Mouse (Mus musculus) naive thymus-derived CD4-positive, alpha-beta T cell, adult 2 months (primary cell): ENCODE measurements around the gene Aspn.

Source experiments
- DNase-seq: peaks from one replicate; pipeline ENCODE4 v3.0.0-alpha.2; 2011; ENCODE audit warnings: low read depth

Aspn gene

DNA sequence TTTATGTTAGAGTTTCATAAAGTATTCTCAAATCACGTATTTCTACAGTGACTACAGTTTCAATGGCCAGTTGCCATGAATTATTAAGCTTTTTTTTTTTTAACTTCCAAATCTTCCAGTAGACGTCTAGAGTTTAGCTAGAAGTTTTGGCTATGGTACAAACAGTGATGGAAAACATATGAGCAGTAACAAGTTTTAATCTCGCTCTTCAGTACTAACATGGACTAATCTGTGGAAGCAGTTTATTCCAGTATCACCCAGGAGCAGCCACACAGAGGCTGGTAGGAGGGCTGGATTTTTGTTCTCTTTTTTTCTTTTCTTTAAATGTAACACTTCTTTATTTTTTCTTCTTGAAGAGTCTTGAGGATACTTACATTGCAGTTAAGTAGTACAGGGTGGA is at the start of gene Aspn:
TSS of gene Aspn (plus strand) at position 165 of the 400 bp plus-strand sequence.
- no peak for DNase-seq

DNA sequence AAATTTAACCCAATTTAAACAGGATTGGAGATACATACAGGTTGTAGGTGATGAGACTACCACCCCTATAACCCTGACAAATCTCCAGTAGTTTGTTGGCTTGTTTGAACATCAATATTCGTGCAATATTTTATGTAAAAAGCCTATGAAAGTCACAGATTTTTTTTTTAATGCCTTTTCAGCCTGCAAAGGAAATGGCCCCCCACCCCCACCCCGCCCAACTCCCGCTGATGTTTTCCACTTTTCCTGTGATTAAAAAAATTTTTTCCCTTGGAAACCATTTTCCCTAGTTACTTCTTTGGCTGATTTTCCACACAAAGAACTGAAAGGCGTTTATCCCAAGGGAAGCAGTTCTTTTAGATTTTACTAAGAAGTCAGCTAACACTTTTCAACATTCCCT is 39.7 kb upstream of the Aspn start, which contains the start of gene Ecm2:
TSS of gene Ecm2 (plus strand) at position 301 of the 400 bp plus-strand sequence.
- no peak for DNase-seq

DNA sequence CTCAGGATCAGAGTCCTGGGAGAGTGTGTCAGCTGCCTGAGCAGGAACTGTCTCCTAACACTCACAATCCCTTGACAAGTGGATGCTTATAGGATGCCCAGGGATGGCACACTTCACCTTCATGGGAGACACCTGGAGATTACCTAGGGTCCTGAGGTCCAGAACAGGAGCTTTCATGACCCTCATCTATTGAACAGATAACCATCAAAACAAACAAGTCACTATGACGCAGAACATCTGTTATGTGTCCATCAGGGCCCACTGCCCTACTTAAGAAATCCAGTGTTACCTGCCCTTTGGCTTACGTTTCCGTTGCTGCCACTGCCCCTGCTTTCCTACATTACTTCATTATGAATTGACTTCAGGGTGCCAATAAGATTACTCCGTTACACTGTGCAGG is 38.5 kb upstream of the Aspn start:
- DNase-seq: no peak

DNA sequence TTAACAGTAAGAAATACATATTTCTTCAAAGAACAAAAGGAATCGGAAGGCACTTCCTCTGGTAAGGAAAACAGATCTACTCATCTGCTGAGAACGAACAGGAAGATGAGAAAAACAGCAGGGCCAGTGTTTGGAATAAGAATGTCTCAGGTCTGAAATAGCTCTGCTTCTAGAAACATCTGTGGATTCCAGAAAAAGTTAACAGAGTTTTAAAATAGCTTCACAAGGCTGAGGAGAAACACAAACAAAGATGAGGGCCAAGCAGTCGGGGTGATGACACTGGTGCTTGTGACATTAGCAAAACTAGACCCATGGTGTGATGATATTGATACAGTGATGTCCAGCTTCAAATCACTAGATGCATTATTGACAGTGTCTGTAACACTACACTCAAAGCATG is 37.1 kb upstream of the Aspn start:
- DNase-seq: no peak

DNA sequence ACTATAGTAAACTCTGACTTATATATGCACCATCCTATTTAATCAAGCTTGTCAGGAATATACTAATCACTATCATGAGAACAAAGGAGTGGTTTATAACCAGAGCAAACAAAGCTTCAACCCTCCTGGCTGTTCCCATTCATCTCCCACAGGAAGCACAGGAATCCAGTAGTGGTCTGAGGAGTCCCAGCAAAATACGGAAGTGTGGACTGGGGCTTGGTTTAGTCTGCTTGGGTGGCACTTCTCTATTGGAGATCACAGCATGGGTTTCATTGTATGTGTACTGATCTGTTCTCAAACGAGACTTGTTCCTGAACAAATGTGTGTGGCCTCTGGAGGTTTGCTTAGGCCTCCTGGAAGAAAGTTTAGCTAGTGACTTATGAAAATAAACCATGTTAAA is 25.5 kb upstream of the Aspn start:
- no peak for DNase-seq

DNA sequence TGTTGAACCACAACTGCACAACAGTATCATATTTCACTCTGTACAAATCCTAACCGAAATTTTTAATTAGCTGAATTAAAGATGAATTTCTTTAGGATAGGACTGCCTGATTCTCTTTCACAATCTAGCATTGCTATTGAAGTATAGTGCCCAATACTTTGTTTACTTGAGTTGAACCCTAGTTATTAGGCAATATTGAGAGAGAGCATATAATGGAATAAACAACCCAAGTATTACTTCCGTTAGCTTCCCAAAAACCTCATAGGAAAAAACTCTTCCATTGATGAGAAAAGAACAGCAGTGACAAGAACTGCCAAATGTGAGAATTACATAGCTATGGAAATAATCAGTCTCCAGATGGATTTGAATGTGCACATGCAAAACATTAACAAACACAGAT is 18.0 kb upstream of the Aspn start:
- no peak for DNase-seq

DNA sequence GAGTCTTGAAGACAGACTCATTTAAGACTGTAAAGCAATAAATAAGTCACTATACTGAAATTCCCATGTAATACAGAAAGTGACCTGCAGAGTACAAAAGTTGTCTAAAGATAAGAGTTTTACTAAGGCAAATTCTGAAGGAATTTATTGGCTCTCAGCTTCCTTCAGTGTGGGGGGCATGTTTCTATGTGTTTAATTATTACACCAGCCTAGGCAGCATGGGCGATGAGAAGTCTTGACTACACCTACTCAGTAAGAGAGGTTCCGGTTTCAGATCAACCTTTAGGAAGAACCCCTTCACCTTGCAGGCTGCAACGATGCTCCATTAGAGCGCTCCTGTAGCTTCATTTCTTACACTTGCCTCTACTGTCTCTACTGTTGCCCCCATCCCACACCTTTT is 13.6 kb upstream of the Aspn start:
- no peak for DNase-seq

DNA sequence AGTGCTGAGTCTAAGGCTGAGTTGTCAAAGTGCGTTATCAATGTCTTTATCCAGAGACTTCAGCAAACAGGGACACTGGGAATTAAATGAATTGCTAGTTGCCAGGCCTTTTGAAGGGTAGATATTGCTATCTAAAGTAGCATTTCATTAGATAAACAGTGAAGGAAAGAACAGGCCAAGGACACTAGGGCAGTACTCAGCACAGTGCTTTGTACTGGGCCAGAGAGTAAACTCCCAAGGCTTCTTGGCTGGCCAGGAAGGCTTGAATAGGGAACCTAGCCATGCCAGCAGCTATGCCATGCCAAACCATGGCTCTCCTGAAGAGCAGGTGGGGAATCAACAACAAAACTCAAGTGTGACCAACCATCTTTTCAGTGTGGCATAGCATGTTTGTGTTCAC is 7.3 kb upstream of the Aspn start:
- no peak for DNase-seq

DNA sequence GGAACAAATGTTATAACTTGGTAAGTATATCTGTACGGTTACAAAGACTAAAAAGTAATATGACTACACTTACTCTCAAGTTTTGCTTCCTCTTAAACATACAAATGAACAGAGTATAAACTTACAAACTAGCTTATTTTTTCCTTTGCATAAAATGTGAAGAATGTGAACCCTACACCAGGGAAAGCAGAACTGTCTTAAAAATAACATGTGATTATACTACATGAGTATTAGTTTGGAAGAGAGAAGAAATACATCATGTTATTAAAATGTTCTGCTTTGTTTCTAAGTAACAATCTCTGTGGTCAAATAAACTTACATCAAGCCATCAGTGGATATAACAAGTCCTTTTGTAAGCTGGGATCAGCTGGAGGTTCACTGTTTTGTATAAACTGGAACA is 5.5 kb upstream of the Aspn start:
- no peak for DNase-seq

DNA sequence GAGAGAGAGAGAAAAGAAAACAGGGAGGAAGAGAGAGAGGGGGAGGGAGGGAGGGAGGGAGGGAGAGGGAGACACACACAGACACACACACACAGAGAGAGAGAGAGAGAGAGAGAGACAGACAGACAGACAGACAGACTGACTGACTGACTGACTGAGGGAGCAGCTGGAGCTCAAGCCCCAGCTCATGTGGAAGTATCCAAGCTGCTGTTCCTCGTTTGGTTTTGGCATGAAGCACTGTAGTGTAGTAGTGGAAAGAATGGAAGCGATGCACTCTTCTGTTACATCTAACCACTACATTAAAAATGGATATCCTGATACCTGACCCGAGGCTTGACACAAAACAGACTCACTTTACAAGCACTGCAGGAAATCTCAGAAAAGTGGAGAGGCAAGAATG is 1.4 kb downstream of the Aspn start:
- DNase-seq: no peak

DNA sequence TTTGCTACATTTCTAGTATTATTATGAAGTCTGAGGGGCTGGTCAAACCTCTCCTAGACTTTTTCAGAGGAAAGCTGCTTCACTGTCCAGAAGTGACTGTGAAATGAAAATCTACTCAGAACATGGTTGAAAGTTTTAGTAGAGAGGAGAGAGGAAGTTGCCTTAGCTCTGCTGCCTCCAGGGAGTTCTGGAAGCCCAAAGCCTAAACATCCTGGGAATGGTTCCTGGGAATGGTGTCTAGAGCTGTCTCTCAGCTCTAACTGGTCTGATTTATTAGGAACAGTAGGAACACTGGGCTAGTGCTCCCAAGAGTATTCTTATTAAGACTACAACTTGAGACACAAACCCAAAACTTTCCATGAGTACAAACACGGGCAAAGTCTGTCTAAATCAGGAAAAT is 2.3 kb downstream of the Aspn start:
- no peak for DNase-seq

DNA sequence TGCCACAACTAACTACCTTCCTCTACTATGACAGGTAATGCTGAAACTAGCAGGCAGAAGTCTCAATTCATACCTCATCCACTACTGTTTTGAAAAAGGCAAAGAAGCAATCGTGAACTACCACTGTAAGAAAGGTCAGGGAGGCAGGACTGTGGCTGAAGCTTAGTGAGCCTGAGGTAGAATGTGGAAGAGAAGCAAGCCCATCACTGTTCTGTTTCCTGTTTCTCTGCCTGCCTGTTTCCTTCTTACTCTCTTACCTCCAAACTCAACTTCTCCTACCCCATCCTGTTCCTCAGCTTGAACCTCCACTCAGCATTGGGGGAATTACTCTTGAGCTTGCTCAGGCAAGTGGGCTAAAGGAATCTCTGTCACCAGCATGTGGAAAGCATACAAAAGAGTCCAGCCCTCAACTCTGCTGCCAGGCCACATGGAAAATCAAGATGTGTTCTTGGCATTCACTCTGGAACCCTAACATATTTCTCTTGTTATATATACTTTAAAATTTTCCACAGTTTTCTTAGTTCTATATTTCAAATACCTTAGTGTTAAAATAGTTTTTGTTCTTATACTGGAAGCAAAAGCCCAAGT is 3.4 kb downstream of the Aspn start:
- no peak for DNase-seq

DNA sequence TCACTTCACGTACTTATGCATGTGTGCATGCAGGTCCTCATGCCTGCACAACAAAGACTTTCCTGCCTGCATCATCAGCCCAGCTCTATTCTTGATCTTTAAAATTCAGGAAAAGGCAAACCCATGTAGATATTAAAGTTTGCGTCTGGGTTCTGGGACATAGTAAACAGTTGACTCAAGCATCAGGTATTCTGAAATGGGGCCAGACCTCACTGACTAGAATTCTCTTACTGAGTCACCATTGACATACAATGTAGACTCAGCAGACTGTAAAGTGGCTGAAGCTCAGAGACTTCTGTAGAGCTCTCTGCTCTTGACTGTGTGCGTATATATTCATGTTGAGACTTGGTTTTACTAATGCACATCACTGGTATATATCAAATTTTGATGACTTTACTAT is 5.4 kb downstream of the Aspn start:
- no peak for DNase-seq

DNA sequence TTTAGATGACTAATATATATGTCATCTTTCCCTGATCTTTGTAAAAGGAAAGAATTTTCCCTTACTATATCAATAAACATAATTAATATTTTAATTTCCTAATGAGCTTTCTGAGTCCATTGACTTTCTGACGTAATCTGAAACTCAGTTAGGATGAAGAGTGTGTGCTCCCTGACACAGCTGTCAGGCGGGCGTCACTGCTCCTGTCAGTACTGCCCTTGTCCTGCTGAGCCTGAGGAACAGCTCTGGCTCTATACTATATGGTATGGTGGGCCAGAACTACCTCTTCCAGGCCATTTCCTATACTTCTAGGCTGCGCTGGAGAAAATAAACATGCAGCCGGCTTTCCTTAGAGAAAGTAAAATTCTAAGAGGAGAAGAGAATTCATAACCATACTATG is 10.3 kb downstream of the Aspn start:
- no peak for DNase-seq

DNA sequence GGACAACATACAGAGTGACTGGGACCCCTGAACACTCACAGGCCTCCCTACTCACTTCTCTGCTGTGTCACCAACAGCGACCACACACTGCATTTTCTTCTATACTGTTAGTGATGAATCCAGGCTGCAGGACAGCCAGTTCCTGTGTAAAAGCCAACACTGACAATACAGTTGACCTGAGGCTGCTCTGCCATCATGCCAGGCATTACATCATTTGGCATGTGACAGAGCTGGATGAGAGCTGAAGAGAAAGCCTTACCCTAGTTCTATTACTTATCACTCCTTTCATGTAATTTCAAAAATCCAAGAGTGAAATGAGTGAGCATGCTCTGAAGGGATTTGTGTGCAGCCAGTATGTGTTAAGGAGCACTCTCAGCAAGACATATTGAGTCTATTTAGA is 12.0 kb downstream of the Aspn start:
- DNase-seq: no peak

DNA sequence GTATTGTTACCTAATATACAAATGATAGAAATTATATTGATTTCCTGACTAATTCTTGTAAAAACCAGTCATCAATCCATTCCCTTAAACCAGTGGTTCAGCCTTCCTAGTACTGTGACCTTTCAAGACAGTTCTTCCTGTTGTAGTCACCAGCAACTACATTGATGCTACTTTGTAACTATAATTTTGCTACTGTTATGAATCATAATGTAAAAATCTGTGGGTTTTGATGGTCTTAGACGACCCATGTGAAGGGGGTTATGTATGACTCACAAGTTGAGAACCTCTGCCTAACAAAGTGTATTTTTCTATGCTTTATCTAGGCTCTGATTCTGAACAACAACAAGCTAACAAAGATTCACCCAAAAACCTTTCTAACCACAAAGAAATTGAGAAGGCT is 12.7 kb downstream of the Aspn start:
- DNase-seq: no peak

DNA sequence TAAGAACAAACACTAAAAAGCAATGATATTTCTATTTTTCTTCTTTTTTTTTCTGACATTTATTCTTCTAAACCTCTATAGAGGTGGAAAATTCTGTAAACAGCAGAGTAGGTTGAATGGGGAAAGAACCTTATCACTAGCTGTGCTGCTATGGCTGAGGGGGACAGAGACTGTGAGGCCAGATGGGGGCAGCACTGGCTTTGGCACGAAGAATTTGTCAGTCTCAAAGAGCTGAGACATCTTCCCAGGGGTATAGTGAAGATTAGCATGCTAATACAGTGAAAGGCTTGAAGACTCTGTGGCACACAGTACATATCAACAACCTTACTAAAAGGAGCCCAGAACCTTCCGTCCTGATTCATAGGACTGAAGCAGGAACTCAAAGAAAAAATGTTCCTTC is 14.9 kb downstream of the Aspn start:
- no peak for DNase-seq

DNA sequence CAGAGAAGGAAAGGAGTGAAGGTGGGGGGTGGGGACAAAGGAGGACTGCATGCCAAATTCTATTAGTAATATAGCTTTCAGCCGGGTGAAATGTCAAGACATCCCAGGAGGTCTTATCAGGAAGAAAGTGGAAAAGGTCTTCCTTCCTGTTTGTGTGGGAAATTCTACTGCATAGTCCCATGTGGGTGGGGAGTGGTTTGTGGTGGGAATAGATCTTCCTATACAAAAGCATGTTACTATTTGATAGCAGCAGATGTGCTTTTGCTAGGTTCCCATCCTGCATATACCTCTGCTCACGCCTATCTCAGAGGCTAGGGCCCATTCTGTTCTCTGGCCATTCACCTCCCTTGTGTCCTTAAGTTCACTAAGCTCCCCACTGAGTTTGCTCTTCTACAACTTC is 16.6 kb downstream of the Aspn start:
- no peak for DNase-seq

DNA sequence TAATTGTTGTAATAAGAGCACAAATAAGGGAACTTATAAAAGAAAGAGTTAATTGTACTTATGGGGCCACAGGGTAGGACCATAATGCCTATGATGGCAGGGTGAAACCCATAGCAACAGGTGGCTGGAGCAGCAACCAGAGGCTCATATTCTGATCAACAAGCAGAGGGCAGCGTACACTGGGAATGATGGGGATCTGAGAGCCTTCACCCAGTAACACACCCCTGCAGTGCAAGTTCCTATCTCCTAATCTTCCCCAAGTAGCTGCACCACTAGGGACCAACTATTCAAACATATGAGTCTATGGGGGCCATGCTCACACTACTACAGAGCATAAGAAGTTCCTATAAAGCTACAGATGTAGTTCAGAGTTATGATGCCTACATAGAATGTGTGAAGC is 20.1 kb downstream of the Aspn start:
- DNase-seq: no peak

DNA sequence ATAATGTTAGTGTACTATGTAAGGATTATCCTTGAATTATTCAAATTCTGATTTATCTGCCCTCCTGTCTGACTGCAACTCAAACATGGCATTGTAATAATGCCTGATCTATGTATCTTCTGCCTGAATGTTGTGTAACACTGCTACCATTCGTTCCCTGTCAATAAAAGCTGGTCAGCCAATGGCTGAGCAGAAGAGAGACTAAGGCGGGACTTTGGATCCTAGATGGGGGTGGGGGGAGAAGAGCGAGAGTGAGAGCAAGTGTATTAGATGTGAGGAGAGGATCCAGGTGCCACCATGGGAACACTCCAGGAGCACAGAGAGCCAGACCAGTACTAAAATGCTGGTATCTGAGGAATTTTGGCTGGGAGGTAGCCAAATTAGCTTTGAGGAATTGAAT is 26.1 kb downstream of the Aspn start:
- no peak for DNase-seq

DNA sequence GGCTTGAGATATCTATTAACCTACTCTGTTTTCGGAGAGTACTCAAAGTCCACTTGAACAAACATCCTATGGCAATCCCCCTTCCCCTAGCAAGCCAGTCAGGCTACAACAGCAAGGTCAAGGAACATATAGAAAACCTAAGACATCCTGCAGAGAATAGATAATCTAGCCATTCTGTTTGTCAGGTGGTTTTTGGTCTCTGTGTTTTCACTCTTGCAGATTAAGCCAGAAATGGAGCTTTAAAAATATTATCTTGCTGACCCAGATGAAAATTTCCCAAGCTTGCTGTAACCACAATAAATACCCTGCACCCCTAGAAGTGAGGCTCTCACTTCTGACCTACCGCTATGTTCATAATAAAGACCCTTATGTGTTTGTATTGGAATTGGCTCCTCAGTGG is 27.2 kb downstream of the Aspn start:
- no peak for DNase-seq

DNA sequence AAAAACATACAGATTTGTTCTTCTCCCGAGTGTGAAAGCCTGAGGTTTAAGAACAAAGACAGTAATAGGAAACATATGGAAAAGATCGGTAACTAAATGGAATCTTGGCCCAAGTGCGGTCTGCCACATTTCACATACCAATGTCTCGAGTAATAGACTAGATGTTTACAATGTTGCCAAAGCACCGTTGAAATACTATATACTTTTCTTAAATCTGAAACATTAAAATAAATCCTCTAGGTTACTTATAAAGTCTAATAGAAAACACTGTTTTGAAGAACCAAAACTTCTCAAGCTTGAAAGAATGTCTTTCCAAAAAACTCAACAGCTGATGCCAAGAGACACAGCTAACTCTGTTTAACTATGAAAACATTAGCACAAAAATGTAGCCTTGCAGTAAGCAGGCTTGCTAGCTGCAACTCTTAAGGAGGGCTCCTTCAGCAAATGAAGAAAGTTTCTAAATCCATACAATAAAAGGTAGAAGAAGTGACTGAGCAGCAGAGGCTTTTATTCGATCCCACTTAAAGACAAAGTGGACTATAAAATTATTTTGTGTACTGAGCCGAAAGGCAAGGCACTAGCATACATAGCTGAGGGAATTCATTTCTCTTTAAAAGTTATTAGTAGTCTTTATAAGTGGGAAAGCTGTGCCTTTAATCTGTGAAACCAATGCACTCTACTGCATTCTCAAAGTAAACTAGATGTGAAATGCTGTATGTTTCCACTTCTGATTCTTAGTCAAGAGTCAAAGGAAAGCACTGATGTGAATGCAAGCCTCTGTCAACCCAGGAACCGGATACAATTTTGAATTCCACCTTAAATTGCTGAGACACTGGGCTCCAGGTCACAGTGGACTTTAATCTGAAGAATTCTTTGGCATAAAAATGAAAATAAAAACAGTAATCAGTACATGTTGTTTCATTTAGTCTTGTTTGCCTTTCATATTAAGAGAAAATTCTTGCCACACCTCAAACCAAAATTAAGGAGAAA is 37.6 kb downstream of the Aspn start, which contains the start of gene Omd:
TSS of gene Omd (plus strand) at position 922 of the 990 bp plus-strand sequence.
- DNase-seq: no peak

DNA sequence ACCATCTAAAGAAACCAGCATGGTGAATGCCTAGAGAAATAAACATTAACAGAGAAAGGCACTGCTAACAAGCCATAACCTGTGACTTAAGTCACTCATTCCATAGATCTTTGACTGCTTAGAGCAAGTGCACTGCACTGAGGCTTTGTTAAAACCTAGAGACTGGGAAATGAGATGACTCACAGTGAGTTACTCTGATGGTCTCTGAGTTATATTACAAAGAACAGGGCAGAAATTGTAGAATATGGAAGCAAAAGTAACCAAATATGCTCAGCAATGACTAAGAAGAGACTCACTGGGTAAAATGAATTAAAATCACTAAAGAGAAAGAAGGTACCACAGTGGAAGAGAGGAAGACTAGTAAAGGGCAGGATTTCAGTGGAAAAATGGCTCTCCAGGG is 39.6 kb downstream of the Aspn start:
- no peak for DNase-seq
